29 mouse cellular contexts compared by ENCODE assay signal in genomic region chrX:18618581-18618980, GRCm38 (mm10).
"Had no signal": no experiment of that assay in that cellular context is flagged by ENCODE, and none has a peak within 500 bp of the region (broad histone marks: within the 10 kb centered on the region; RNA-seq: fewer than 3 reads in every experiment).

No protein-coding gene starts in this region.

- DNase-seq: cerebellum, adult 8-10 months; cerebellum, adult 9-10 months; cerebellum, adult 9-11 months; cerebellum, postnatal 10 days; cerebellum, postnatal 14 days; cerebellum, postnatal 25 days; cerebellum, postnatal 36 days; embryo, embryonic 11 days; forebrain, postnatal 0 days; gastrocnemius, adult 2 months; gastrocnemius, postnatal 10 days; gastrocnemius, postnatal 14 days; gastrocnemius, postnatal 25 days; gastrocnemius, postnatal 36 days; heart, adult 11 months; heart, adult 18-20 months; heart, adult 2 months had no signal

- H3K9ac ChIP-seq: embryonic facial prominence, embryonic 12.5 days; embryonic facial prominence, embryonic 13.5 days; embryonic facial prominence, embryonic 15.5 days; forebrain, embryonic 12.5 days; forebrain, embryonic 13.5 days; forebrain, embryonic 15.5 days; forebrain, postnatal 0 days had no signal

- H3K4me3 ChIP-seq: embryonic facial prominence, embryonic 10.5 days; embryonic facial prominence, embryonic 12.5 days; embryonic facial prominence, embryonic 13.5 days; embryonic facial prominence, embryonic 15.5 days; erythroblast, embryonic 14.5 days; forebrain, embryonic 10.5 days; forebrain, embryonic 12.5 days; forebrain, embryonic 13.5 days; forebrain, embryonic 15.5 days; gastrocnemius, adult 2 months; heart, adult 2 months; heart, embryonic 10.5 days had no signal

- H3K9me3 ChIP-seq: embryonic facial prominence, embryonic 10.5 days; embryonic facial prominence, embryonic 12.5 days; embryonic facial prominence, embryonic 13.5 days; embryonic facial prominence, embryonic 15.5 days; forebrain, embryonic 10.5 days; forebrain, embryonic 12.5 days; forebrain, embryonic 13.5 days; forebrain, embryonic 15.5 days; heart, embryonic 10.5 days had no signal

- H3K27ac ChIP-seq: embryonic facial prominence, embryonic 10.5 days; embryonic facial prominence, embryonic 12.5 days; embryonic facial prominence, embryonic 13.5 days; embryonic facial prominence, embryonic 15.5 days; forebrain, embryonic 10.5 days; forebrain, embryonic 12.5 days; forebrain, embryonic 13.5 days; forebrain, embryonic 15.5 days; gastrocnemius, adult 2 months; heart, adult 2 months; heart, embryonic 10.5 days had no signal

- H3K4me1 ChIP-seq: embryonic facial prominence, embryonic 10.5 days; embryonic facial prominence, embryonic 12.5 days; embryonic facial prominence, embryonic 13.5 days; embryonic facial prominence, embryonic 15.5 days; forebrain, embryonic 10.5 days; forebrain, embryonic 12.5 days; forebrain, embryonic 13.5 days; forebrain, embryonic 15.5 days; heart, embryonic 10.5 days had no signal

- H3K27me3 ChIP-seq: embryonic facial prominence, embryonic 12.5 days; embryonic facial prominence, embryonic 13.5 days; embryonic facial prominence, embryonic 15.5 days; forebrain, embryonic 12.5 days; forebrain, embryonic 13.5 days; forebrain, embryonic 15.5 days had no signal

- ATAC-seq: forebrain, embryonic 13.5 days; forebrain, embryonic 14.5 days; forebrain, embryonic 15.5 days; forebrain, embryonic 16.5 days; forebrain, postnatal 0 days had no signal

- H3K4me2 ChIP-seq: embryonic facial prominence, embryonic 12.5 days; embryonic facial prominence, embryonic 13.5 days; embryonic facial prominence, embryonic 15.5 days; forebrain, embryonic 12.5 days; forebrain, embryonic 13.5 days; forebrain, embryonic 15.5 days had no signal

- H3K36me3 ChIP-seq: embryonic facial prominence, embryonic 10.5 days; embryonic facial prominence, embryonic 12.5 days; embryonic facial prominence, embryonic 13.5 days; embryonic facial prominence, embryonic 15.5 days; forebrain, embryonic 10.5 days; forebrain, embryonic 12.5 days; forebrain, embryonic 15.5 days; heart, embryonic 10.5 days had no signal
